Mouse (Mus musculus): Measurements from ENCODE around the gene Galr3.
A peak's percentile ranks its signal among the peaks of the same experiment; 100 is the strongest.

Gene Galr3

GRCm38 (mm10) chr15:79041585-79041984, at the start of gene Galr3:
Galr3 (plus strand) TSS chr15:79041885.
- no peak for DNase-seq (ENCODE audit: low read depth)

- no peak for DNase-seq (ENCODE audit: low read depth)
Measured at GRCm38 (mm10) chr15:78992235-78992634, 49.5 kb upstream of the Galr3 start.

- no peak for DNase-seq (ENCODE audit: low read depth)
Measured at GRCm38 (mm10) chr15:78992925-78993324, 48.8 kb upstream of the Galr3 start.

- DNase-seq (ENCODE audit: low read depth): no peak
Measured at GRCm38 (mm10) chr15:78995916-78996315, 45.8 kb upstream of the Galr3 start.

- DNase-seq (ENCODE audit: low read depth): no peak
Measured at GRCm38 (mm10) chr15:78996663-78997062, 45.0 kb upstream of the Galr3 start.

- no peak for DNase-seq (ENCODE audit: low read depth)
Measured at GRCm38 (mm10) chr15:78998348-78998747, 43.3 kb upstream of the Galr3 start.

- no peak for DNase-seq (ENCODE audit: low read depth)
Measured at GRCm38 (mm10) chr15:78999586-78999985, 42.1 kb upstream of the Galr3 start.

- DNase-seq (ENCODE audit: low read depth): no peak
Measured at GRCm38 (mm10) chr15:79000357-79000791, 41.3 kb upstream of the Galr3 start.

GRCm38 (mm10) chr15:79001559-79001958, 40.1 kb upstream of the Galr3 start:
- DNase-seq (ENCODE audit: low read depth): no peak

GRCm38 (mm10) chr15:79002036-79002435, 39.6 kb upstream of the Galr3 start:
- no peak for DNase-seq (ENCODE audit: low read depth)

GRCm38 (mm10) chr15:79003079-79003478, 38.6 kb upstream of the Galr3 start:
- no peak for DNase-seq (ENCODE audit: low read depth)

- DNase-seq (ENCODE audit: low read depth): no peak
Measured at GRCm38 (mm10) chr15:79005581-79005980, 36.1 kb upstream of the Galr3 start.

GRCm38 (mm10) chr15:79006638-79007037, 35.0 kb upstream of the Galr3 start:
- DNase-seq (ENCODE audit: low read depth): peak; percentile 32

- no peak for DNase-seq (ENCODE audit: low read depth)
Measured at GRCm38 (mm10) chr15:79007059-79007458, 34.6 kb upstream of the Galr3 start.

- peak; percentile 44 for DNase-seq (ENCODE audit: low read depth)
Measured at GRCm38 (mm10) chr15:79007836-79008235, 33.8 kb upstream of the Galr3 start.

- DNase-seq (ENCODE audit: low read depth): no peak
Measured at GRCm38 (mm10) chr15:79009734-79010133, 32.0 kb upstream of the Galr3 start.

GRCm38 (mm10) chr15:79011550-79011949, 30.1 kb upstream of the Galr3 start:
- no peak for DNase-seq (ENCODE audit: low read depth)

GRCm38 (mm10) chr15:79013382-79013781, 28.3 kb upstream of the Galr3 start:
- no peak for DNase-seq (ENCODE audit: low read depth)

- no peak for DNase-seq (ENCODE audit: low read depth)
Measured at GRCm38 (mm10) chr15:79018191-79018590, 23.5 kb upstream of the Galr3 start.

- DNase-seq (ENCODE audit: low read depth): peak; percentile 52
Measured at GRCm38 (mm10) chr15:79018886-79019285, 22.8 kb upstream of the Galr3 start.

- DNase-seq (ENCODE audit: low read depth): no peak
Measured at GRCm38 (mm10) chr15:79022671-79023230, 18.9 kb upstream of the Galr3 start.

GRCm38 (mm10) chr15:79023366-79023765, 18.3 kb upstream of the Galr3 start:
- DNase-seq (ENCODE audit: low read depth): no peak

GRCm38 (mm10) chr15:79025687-79026308, 15.9 kb upstream of the Galr3 start:
- DNase-seq (ENCODE audit: low read depth): no peak
